Mouse (Mus musculus) hindbrain, embryonic 11.5 days (tissue): ENCODE measurements around the gene Reps1. TPM values are rescaled to one million over a fixed set of nuclear protein-coding genes. Genes with fewer than 3 reads are reported as not detected.

ENCODE experiments used
- ATAC-seq: fragments of 200-750 bp; cut with Nextera tagmentation; 2 replicates; pipeline ENCODE4 v1.8.0; 2017; ENCODE audit warnings: mild to moderate bottlenecking, moderate TSS enrichment, moderate library complexity; ENCODE audit not compliant: low FRiP score
- DNase-seq: peaks from one replicate; pipeline ENCODE4 v3.0.0-alpha.2; 2015; ENCODE audit warnings: low spot score
- H3K27ac ChIP-seq: fragments of 300-500 bp; sonication (generic); 2 replicates; pipeline ENCODE4 v1.5.1; 2014; ENCODE audit warnings: mild to moderate bottlenecking, low read depth, low read length
- H3K27me3 ChIP-seq: fragments of 300-500 bp; sonication (generic); 2 replicates; pipeline ENCODE4 v1.6.1; 2014; ENCODE audit warnings: mild to moderate bottlenecking, low read length, moderate library complexity, mixed read lengths; ENCODE audit not compliant: control insufficient read depth, insufficient read depth
- H3K36me3 ChIP-seq: fragments of 300-500 bp; sonication (generic); 2 replicates; pipeline ENCODE4 v1.6.1; 2014; ENCODE audit warnings: mild to moderate bottlenecking, low read length, moderate library complexity, mixed read lengths; ENCODE audit not compliant: control insufficient read depth, insufficient read depth
- H3K4me1 ChIP-seq: fragments of 300-500 bp; sonication (generic); replicated peaks from 2 replicates; pipeline ENCODE4 v1.6.1; 2014; ENCODE audit warnings: low read length, mixed read lengths; ENCODE audit not compliant: control insufficient read depth, insufficient read depth
- H3K4me2 ChIP-seq: fragments of 300-500 bp; sonication (generic); replicated peaks from 2 replicates; pipeline ENCODE4 v1.6.1; 2014; ENCODE audit warnings: mild to moderate bottlenecking, low read depth, low read length
- H3K4me3 ChIP-seq: fragments of 300-500 bp; sonication (generic); 2 replicates; pipeline ENCODE4 v1.5.1; 2014; ENCODE audit warnings: low read depth, low read length
- H3K9ac ChIP-seq: fragments of 300-500 bp; sonication (generic); 2 replicates; pipeline ENCODE4 v1.6.1; 2014; ENCODE audit warnings: low read depth, low read length
- H3K9me3 ChIP-seq: fragments of 300-500 bp; sonication (generic); 2 replicates; pipeline ENCODE4 v1.6.1; 2016; ENCODE audit warnings: low read length; ENCODE audit not compliant: control insufficient read depth
- WGBS: fragments of 180-500 bp; shearing (Covaris S2); extraction: QIAGEN DNeasy Blood & Tissue Kit; methylation state at CpG from one replicate; pipeline ENCODE4 v1.1.7; 2014; 5-methylcytosine and 5-hydroxymethylcytosine counted together
- polyA plus RNA-seq: library from polyadenylated mRNA; unstranded; fragments of >200 nt; fragmentation: Nextera tagmentation; extraction: Ambion mirVana; gene quantifications from 2 replicates; pipeline ENCODE4 v1.2.1, GENCODE M21; 2014

Gene Reps1
- polyA plus RNA-seq, 1 experiment from 2014 or later, result 24.6 TPM

GRCm38 (mm10) chr10:18139615-18140014 lies 84.0 kb downstream of the Reps1 start:
- Histone ChIP-seq H3K4me2 (peak overlapping the region; percentile 19; the same call in 1 of the 2 replicates), H3K4me3 (no peak overlapping the region), H3K9me3 (no peaks in the 10 kb centered on the region), H3K27ac (no peak overlapping the region), H3K4me1 (no peaks in the 10 kb centered on the region), H3K36me3 (no peaks in the 10 kb centered on the region), H3K27me3 (no peaks in the 10 kb centered on the region), H3K9ac (no peak overlapping the region)
- ATAC-seq (peak; percentile 38; the same call in 1 of the 2 replicates), DNase-seq (no peak)
- 84% methylated on average over 5 of the region's 5 CpGs for WGBS

- H3K4me2 ChIP-seq, result no peak overlapping the region
- H3K4me1 ChIP-seq, result no peaks in the 10 kb centered on the region
- 90% methylated on average over 2 of the region's 2 CpGs for WGBS
- no peaks in the 10 kb centered on the region for H3K9me3 ChIP-seq
- H3K9ac ChIP-seq, result no peak overlapping the region
- H3K4me3 ChIP-seq, result no peak overlapping the region
- H3K27ac ChIP-seq, result no peak overlapping the region
- no peaks in the 10 kb centered on the region for H3K27me3 ChIP-seq
- H3K36me3 ChIP-seq, result no peaks in the 10 kb centered on the region
- DNase-seq (no peak), ATAC-seq (no peak)
These were observed 85.7 kb downstream of the Reps1 start for GRCm38 (mm10) chr10:18141389-18141788.

GRCm38 (mm10) chr10:18142231-18142630 lies 86.6 kb downstream of the Reps1 start:
- no peak overlapping the region for H3K27ac ChIP-seq
- H3K9me3 ChIP-seq, result no peaks in the 10 kb centered on the region
- no peak for ATAC-seq
- no peak overlapping the region for H3K4me3 ChIP-seq
- H3K36me3 ChIP-seq, result no peaks in the 10 kb centered on the region
- H3K4me1 ChIP-seq, result no peaks in the 10 kb centered on the region
- H3K4me2 ChIP-seq, result no peak overlapping the region
- 83% methylated on average over 6 of the region's 6 CpGs for WGBS
- no peak overlapping the region for H3K9ac ChIP-seq
- no peak for DNase-seq
- H3K27me3 ChIP-seq, result no peaks in the 10 kb centered on the region

- Histone ChIP-seq H3K9me3 (no peaks in the 10 kb centered on the region), H3K27me3 (no peaks in the 10 kb centered on the region), H3K4me1 (no peaks in the 10 kb centered on the region), H3K27ac (no peak overlapping the region), H3K4me2 (no peak overlapping the region), H3K4me3 (no peak overlapping the region), H3K36me3 (no peaks in the 10 kb centered on the region), H3K9ac (no peak overlapping the region)
- no peak for ATAC-seq
- WGBS, result 92% methylated on average over 3 of the region's 3 CpGs
- DNase-seq, result no peak
These were observed 91.6 kb downstream of the Reps1 start for GRCm38 (mm10) chr10:18147224-18147623.

- ATAC-seq, result no peak
- H3K9ac ChIP-seq, result no peak overlapping the region
- 84% methylated on average over 7 of the region's 7 CpGs for WGBS
- no peak overlapping the region for H3K27ac ChIP-seq
- no peaks in the 10 kb centered on the region for H3K4me1 ChIP-seq
- no peaks in the 10 kb centered on the region for H3K36me3 ChIP-seq
- no peak for DNase-seq
- no peak overlapping the region for H3K4me3 ChIP-seq
- no peaks in the 10 kb centered on the region for H3K27me3 ChIP-seq
- H3K9me3 ChIP-seq, result no peaks in the 10 kb centered on the region
- H3K4me2 ChIP-seq, result no peak overlapping the region
These were observed 106.8 kb downstream of the Reps1 start for GRCm38 (mm10) chr10:18162435-18162971.

Other genes with a start within 250 kb of the Reps1 start
- 4.6 and 5.5 TPM in 2 replicates for gene Heca, start 107.8 kb upstream of the Reps1 start, polyA plus RNA-seq
- 220 and 223 TPM in 2 replicates for gene Abracl, start 32.6 kb upstream of the Reps1 start, polyA plus RNA-seq
- 0.12 TPM in 1 of 2 replicates, not detected in the other for gene Ect2l, start 155.0 kb downstream of the Reps1 start, polyA plus RNA-seq
- 7.0 and 8.5 TPM in 2 replicates for gene Ccdc28a, start 179.1 kb downstream of the Reps1 start, polyA plus RNA-seq